Mouse (Mus musculus) heart, embryonic 15.5 days (tissue): ENCODE results near the gene Adcy4. TPM values are rescaled to one million over a fixed set of nuclear protein-coding genes. Genes with fewer than 3 reads are reported as not detected.

Source experiments
- ATAC-seq: fragments of 200-750 bp; cut with Nextera tagmentation; replicated peaks from 2 replicates; pipeline ENCODE4 v1.8.0; 2017; ENCODE audit warnings: low read depth, moderate TSS enrichment; ENCODE audit not compliant: insufficient number of reproducible peaks, insufficient read depth, low FRiP score
- H3K27ac ChIP-seq: fragments of 300-500 bp; sonication (generic); 2 replicates; pipeline ENCODE4 v1.5.1; 2015; ENCODE audit warnings: mild to moderate bottlenecking, inconsistent platforms
- H3K27me3 ChIP-seq: fragments of 300-500 bp; sonication (generic); 2 replicates; pipeline ENCODE4 v1.6.1; 2015; ENCODE audit warnings: inconsistent platforms
- H3K36me3 ChIP-seq: fragments of 300-500 bp; sonication (generic); 2 replicates; pipeline ENCODE4 v1.6.1; 2015; ENCODE audit warnings: mild to moderate bottlenecking, inconsistent platforms
- H3K4me1 ChIP-seq: fragments of 300-500 bp; sonication (generic); replicated peaks from 2 replicates; pipeline ENCODE4 v1.6.1; 2015; ENCODE audit warnings: inconsistent platforms
- H3K4me2 ChIP-seq: fragments of 300-500 bp; sonication (generic); 2 replicates; pipeline ENCODE4 v1.6.1; 2015; ENCODE audit warnings: inconsistent platforms, mild to moderate bottlenecking, moderate library complexity
- H3K4me3 ChIP-seq: fragments of 300-500 bp; sonication (generic); 2 replicates; pipeline ENCODE4 v1.5.1; 2015; ENCODE audit warnings: mild to moderate bottlenecking, inconsistent platforms
- H3K9ac ChIP-seq: fragments of 300-500 bp; sonication (generic); 2 replicates; pipeline ENCODE4 v1.6.1; 2015; ENCODE audit warnings: mild to moderate bottlenecking, inconsistent platforms
- H3K9me3 ChIP-seq: fragments of 300-500 bp; sonication (generic); replicated peaks from 2 replicates; pipeline ENCODE4 v1.6.1; 2016; ENCODE audit warnings: inconsistent platforms
- WGBS: fragments of 180-500 bp; shearing (Covaris S2); methylation state at CpG from one replicate; pipeline ENCODE4 v1.1.7; 2015; ENCODE audit warnings: mixed read lengths; 5-methylcytosine and 5-hydroxymethylcytosine counted together
- polyA plus RNA-seq: library from polyadenylated mRNA; unstranded; fragments of >200 nt; fragmentation: Nextera tagmentation; extraction: Ambion mirVana; gene quantifications from 2 replicates; pipeline ENCODE4 v1.2.1, GENCODE M21; 2015

Gene Adcy4
- polyA plus RNA-seq, 1 experiment from 2014 or later, result 14.9 TPM

GRCm38 (mm10) chr14:55730116-55730515 is 53.8 kb downstream of the Adcy4 start:
- Histone ChIP-seq H3K27ac (no peak overlapping the region), H3K9me3 (no peaks in the 10 kb centered on the region), H3K9ac (no peak overlapping the region), H3K27me3 (peaks cover 6% of the 10 kb centered on the region; the same call in 1 of the 2 replicates), H3K36me3 (no peaks in the 10 kb centered on the region), H3K4me2 (no peak overlapping the region), H3K4me1 (no peaks in the 10 kb centered on the region), H3K4me3 (no peak overlapping the region)
- WGBS, result 77% methylated on average over 7 of the region's 7 CpGs
- ATAC-seq, result no peak

- H3K36me3 ChIP-seq, result no peaks in the 10 kb centered on the region
- peaks cover 6% of the 10 kb centered on the region; the same call in 1 of the 2 replicates for H3K27me3 ChIP-seq
- H3K9ac ChIP-seq, result no peak overlapping the region; the same call in 1 of the 2 replicates
- 67% methylated on average over 8 of the region's 8 CpGs for WGBS
- H3K9me3 ChIP-seq, result no peaks in the 10 kb centered on the region
- H3K4me3 ChIP-seq, result no peak overlapping the region
- H3K27ac ChIP-seq, result no peak overlapping the region
- peaks cover 2% of the 10 kb centered on the region; the same call in 1 of the 2 replicates for H3K4me1 ChIP-seq
- no peak overlapping the region for H3K4me2 ChIP-seq
- ATAC-seq, result no peak
These were observed 55.8 kb downstream of the Adcy4 start for GRCm38 (mm10) chr14:55727889-55728685.

- ATAC-seq, result no peak
- Histone ChIP-seq H3K9ac (no peak overlapping the region), H3K27me3 (peaks cover 6% of the 10 kb centered on the region; the same call in 1 of the 2 replicates), H3K4me3 (no peak overlapping the region), H3K4me2 (no peak overlapping the region), H3K27ac (no peak overlapping the region), H3K4me1 (peaks cover 7% of the 10 kb centered on the region), H3K9me3 (no peaks in the 10 kb centered on the region), H3K36me3 (no peaks in the 10 kb centered on the region)
These were observed 57.6 kb downstream of the Adcy4 start for GRCm38 (mm10) chr14:55726261-55726660.

- 40% methylated on average over 8 of the region's 8 CpGs for WGBS
- no peak overlapping the region for H3K9ac ChIP-seq
These were observed 59.5 kb downstream of the Adcy4 start for GRCm38 (mm10) chr14:55724411-55724871.

GRCm38 (mm10) chr14:55723433-55723832 is 60.5 kb downstream of the Adcy4 start:
- no peak overlapping the region for H3K4me3 ChIP-seq

More at GRCm38 (mm10) chr14:55724411-55724871, 59.5 kb downstream of the Adcy4 start:
- Histone ChIP-seq H3K4me1 (peaks cover 7% of the 10 kb centered on the region), H3K9me3 (no peaks in the 10 kb centered on the region), H3K4me2 (no peak overlapping the region), H3K27me3 (0 out of 2 replicates have a peak, but pooled peaks cover 6% of the 10 kb centered on the region), H3K4me3 (no peak overlapping the region), H3K27ac (0 out of 2 replicates have a peak overlapping the region, but pooled peaks have one; percentile 18), H3K36me3 (0 out of 2 replicates have a peak, but pooled peaks cover 6% of the 10 kb centered on the region)
- no peak for ATAC-seq

GRCm38 (mm10) chr14:55722438-55722945 is 61.4 kb downstream of the Adcy4 start:
- WGBS, result 46% methylated on average over 8 of the region's 8 CpGs
- Histone ChIP-seq H3K4me2 (peak overlapping the region; percentile 69), H3K4me1 (peaks cover 7% of the 10 kb centered on the region), H3K27ac (no peak overlapping the region), H3K9me3 (no peaks in the 10 kb centered on the region), H3K27me3 (no peaks in the 10 kb centered on the region), H3K9ac (no peak overlapping the region), H3K36me3 (peaks cover 15% of the 10 kb centered on the region; the same call in 1 of the 2 replicates), H3K4me3 (peak overlapping the region; percentile 81)
- no peak for ATAC-seq

More at GRCm38 (mm10) chr14:55723433-55723832, 60.5 kb downstream of the Adcy4 start:
- Histone ChIP-seq H3K27me3 (0 out of 2 replicates have a peak, but pooled peaks cover 6% of the 10 kb centered on the region), H3K9ac (no peak overlapping the region), H3K4me2 (no peak overlapping the region), H3K4me1 (peaks cover 7% of the 10 kb centered on the region), H3K9me3 (no peaks in the 10 kb centered on the region), H3K27ac (no peak overlapping the region), H3K36me3 (peaks cover 11% of the 10 kb centered on the region; the same call in 1 of the 2 replicates)
- WGBS, result 95% methylated on average over 7 of the region's 7 CpGs
- no peak for ATAC-seq

GRCm38 (mm10) chr14:55721700-55722437 is 62.0 kb downstream of the Adcy4 start, which contains the start of gene Rabggta:
TSS of gene Rabggta (minus strand) at chr14:55722263.
- H3K4me2 ChIP-seq, result peak within 1 kb of the TSS; percentile 69
- H3K4me1 ChIP-seq, result peaks cover 7% of the 10 kb centered on the region
- peak within 1 kb of the TSS; percentile 82 for H3K9ac ChIP-seq
- H3K36me3 ChIP-seq, result peaks cover 20% of the 10 kb centered on the region; the same call in 1 of the 2 replicates
- peak within 1 kb of the TSS; percentile 81 for H3K4me3 ChIP-seq
- under 1% methylated on average over 50 of the region's 50 CpGs for WGBS
- no peaks in the 10 kb centered on the region for H3K9me3 ChIP-seq
- H3K27ac ChIP-seq, result peak within 1 kb of the TSS; percentile 84
- peak; percentile 94 for ATAC-seq
- H3K27me3 ChIP-seq, result no peaks in the 10 kb centered on the region

- 81% methylated on average over 6 of the region's 6 CpGs for WGBS
- H3K9me3 ChIP-seq, result no peaks in the 10 kb centered on the region
- H3K4me2 ChIP-seq, result peak overlapping the region; percentile 69
- no peak overlapping the region for H3K27ac ChIP-seq
- no peak overlapping the region for H3K9ac ChIP-seq
- peak overlapping the region; percentile 81 for H3K4me3 ChIP-seq
- H3K27me3 ChIP-seq, result no peaks in the 10 kb centered on the region
- ATAC-seq, result no peak
- peaks cover 20% of the 10 kb centered on the region; the same call in 1 of the 2 replicates for H3K36me3 ChIP-seq
- H3K4me1 ChIP-seq, result peaks cover 7% of the 10 kb centered on the region
These were observed 62.8 kb downstream of the Adcy4 start for GRCm38 (mm10) chr14:55721076-55721475.

GRCm38 (mm10) chr14:55720666-55721065 is 63.2 kb downstream of the Adcy4 start:
- H3K9ac ChIP-seq, result no peak overlapping the region
- H3K4me3 ChIP-seq, result no peak overlapping the region
- no peak overlapping the region for H3K27ac ChIP-seq
- 89% methylated on average over 12 of the region's 12 CpGs for WGBS
- no peaks in the 10 kb centered on the region for H3K9me3 ChIP-seq
- ATAC-seq, result no peak
- no peaks in the 10 kb centered on the region for H3K27me3 ChIP-seq
- H3K36me3 ChIP-seq, result peaks cover 20% of the 10 kb centered on the region; the same call in 1 of the 2 replicates
- peaks cover 7% of the 10 kb centered on the region for H3K4me1 ChIP-seq
- H3K4me2 ChIP-seq, result no peak overlapping the region

GRCm38 (mm10) chr14:55719737-55720136 is 64.2 kb downstream of the Adcy4 start:
- H3K9ac ChIP-seq, result no peak overlapping the region
- no peaks in the 10 kb centered on the region for H3K9me3 ChIP-seq
- no peak overlapping the region for H3K27ac ChIP-seq
- no peaks in the 10 kb centered on the region for H3K27me3 ChIP-seq
- no peak for ATAC-seq
- H3K36me3 ChIP-seq, result peaks cover 20% of the 10 kb centered on the region; the same call in 1 of the 2 replicates
- H3K4me2 ChIP-seq, result no peak overlapping the region
- no peak overlapping the region for H3K4me3 ChIP-seq
- WGBS, result 82% methylated on average over 6 of the region's 6 CpGs
- peaks cover 7% of the 10 kb centered on the region for H3K4me1 ChIP-seq
